Mouse (Mus musculus) left cerebral cortex, adult 11 months (tissue): ENCODE results near the gene Ubc.

Experiments
- DNase-seq: peaks from one replicate; pipeline ENCODE4 v3.0.0; 2022; ENCODE audit warnings: low spot score

Ubc gene

GRCm38 (mm10) chr5:125348487-125348886 is 41.5 kb downstream of the Ubc start:
- DNase-seq, result no peak

- DNase-seq, result no peak
Measured at GRCm38 (mm10) chr5:125348067-125348466, 41.9 kb downstream of the Ubc start.

GRCm38 (mm10) chr5:125344296-125344695 is 45.7 kb downstream of the Ubc start:
- DNase-seq, result no peak

GRCm38 (mm10) chr5:125341459-125342090 is 48.4 kb downstream of the Ubc start:
- no peak for DNase-seq

- peak; percentile 79 for DNase-seq
Measured at GRCm38 (mm10) chr5:125340547-125341262, 49.3 kb downstream of the Ubc start, which contains the start of gene Scarb1. Gene Scarb1 (minus strand): TSS chr5:125341094.

GRCm38 (mm10) chr5:125339851-125340531 is 50.0 kb downstream of the Ubc start:
- peak; percentile 29 for DNase-seq

- no peak for DNase-seq
Measured at GRCm38 (mm10) chr5:125339108-125339751, 50.8 kb downstream of the Ubc start.

- DNase-seq, result no peak
Measured at GRCm38 (mm10) chr5:125337526-125337925, 52.5 kb downstream of the Ubc start.

GRCm38 (mm10) chr5:125337012-125337411 is 53.0 kb downstream of the Ubc start:
- no peak for DNase-seq
